Mouse (Mus musculus) neural tube, embryonic 12.5 days (tissue): ENCODE measurements around the gene Hspa1a. TPM values are rescaled to one million over a fixed set of nuclear protein-coding genes. Genes with fewer than 3 reads are reported as not detected.
"Not testable (repeated sequence)": the region's sequence is repeated elsewhere in the genome, so short reads cannot be mapped to it uniquely, and the experiment has no call there.

ENCODE experiments used
- ATAC-seq: fragments of 200-750 bp; cut with Nextera tagmentation; 2 replicates; pipeline ENCODE4 v1.8.0; 2017; ENCODE audit warnings: low read depth, mild to moderate bottlenecking, moderate TSS enrichment, moderate library complexity; ENCODE audit not compliant: low FRiP score
- H3K27ac ChIP-seq: fragments of 300-500 bp; sonication (generic); 2 replicates; pipeline ENCODE4 v1.5.1; 2016
- H3K27me3 ChIP-seq: fragments of 300-500 bp; sonication (generic); replicated peaks from 2 replicates; pipeline ENCODE4 v1.6.1; 2016; ENCODE audit warnings: mild to moderate bottlenecking
- H3K36me3 ChIP-seq: fragments of 300-500 bp; sonication (generic); 2 replicates; pipeline ENCODE4 v1.6.1; 2016; ENCODE audit warnings: mild to moderate bottlenecking
- H3K4me1 ChIP-seq: fragments of 300-500 bp; sonication (generic); 2 replicates; pipeline ENCODE4 v1.6.1; 2016
- H3K4me2 ChIP-seq: fragments of 300-500 bp; sonication (generic); replicated peaks from 2 replicates; pipeline ENCODE4 v1.6.1; 2016; ENCODE audit warnings: mild to moderate bottlenecking
- H3K4me3 ChIP-seq: fragments of 300-500 bp; sonication (generic); 2 replicates; pipeline ENCODE4 v1.5.1; 2016
- H3K9ac ChIP-seq: fragments of 300-500 bp; sonication (generic); 2 replicates; pipeline ENCODE4 v1.6.1; 2016; ENCODE audit warnings: mild to moderate bottlenecking
- H3K9me3 ChIP-seq: fragments of 300-500 bp; sonication (generic); 2 replicates; pipeline ENCODE4 v1.6.1; 2016; ENCODE audit warnings: mild to moderate bottlenecking
- WGBS: fragments of 180-500 bp; shearing (Covaris S2); methylation state at CpG from one replicate; pipeline ENCODE4 v1.1.7; 2016; 5-methylcytosine and 5-hydroxymethylcytosine counted together
- polyA plus RNA-seq: library from polyadenylated mRNA; unstranded; fragments of >200 nt; fragmentation: Nextera tagmentation; extraction: Ambion mirVana; gene quantifications from 2 replicates; pipeline ENCODE4 v1.2.1, GENCODE M21; 2016

Hspa1a gene
- 3.1 and 3.5 TPM in 2 replicates for polyA plus RNA-seq

DNA sequence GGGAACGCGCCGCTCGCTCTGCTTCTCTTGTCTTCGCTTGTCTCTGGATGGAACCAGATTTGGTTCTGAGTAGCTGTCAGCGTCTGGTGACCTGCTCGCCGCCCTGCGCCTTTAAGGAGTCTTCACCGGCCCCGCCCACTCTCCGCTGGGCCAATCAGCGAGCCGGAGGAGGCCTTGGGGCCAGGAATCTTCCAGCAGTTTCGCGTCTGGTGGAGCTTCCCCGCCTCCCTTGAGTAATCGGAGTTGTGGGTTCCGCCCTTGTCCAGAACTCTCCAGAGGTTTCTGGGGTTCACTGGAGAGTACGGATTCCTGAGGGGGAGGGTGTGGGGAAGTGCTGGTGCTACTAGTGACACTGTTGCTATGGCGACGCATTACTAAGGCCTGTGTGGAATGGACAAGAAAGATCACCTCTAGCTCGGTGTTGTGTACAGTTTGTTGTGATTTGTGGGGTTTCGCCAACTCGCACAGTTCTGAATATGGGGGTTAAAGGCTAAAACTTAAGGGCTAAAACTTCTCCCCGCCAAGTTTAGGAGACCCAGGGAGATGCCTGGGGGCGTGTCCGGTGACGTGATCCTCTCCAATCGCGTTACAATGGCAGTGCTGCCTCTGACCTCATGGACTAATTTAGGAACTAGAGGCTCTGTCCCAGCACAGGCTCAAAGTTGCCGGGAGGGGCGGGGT, at the start of gene Hspa1a, which contains the start of gene Hspa1l:
TSS of gene Hspa1a (minus strand) at position 88 of the 681 bp plus-strand sequence.
TSS of gene Hspa1l (plus strand) at position 635 of the 681 bp plus-strand sequence.
- H3K9ac ChIP-seq, H3K27ac ChIP-seq, H3K4me1 ChIP-seq, H3K36me3 ChIP-seq, H3K9me3 ChIP-seq: not testable (repeated sequence)
- Histone ChIP-seq H3K4me3 (peak within 1 kb of the TSS; percentile 36), H3K27me3 (peaks cover 26% of the 10 kb centered on the region), H3K4me2 (peak within 1 kb of the TSS; percentile 77)
- under 1% methylated on average over 30 of the region's 33 CpGs for WGBS
- peak; percentile 94 for ATAC-seq

GRCm38 (mm10) chr17:35021163-35021808, 49.3 kb upstream of the Hspa1a start:
- no peak for ATAC-seq
- WGBS, result 12% methylated on average over 17 of the region's 17 CpGs
- H3K4me1 ChIP-seq, result peaks cover 10% of the 10 kb centered on the region
- H3K27ac ChIP-seq, result no peak overlapping the region
- no peaks in the 10 kb centered on the region for H3K27me3 ChIP-seq
- H3K4me2 ChIP-seq, result peak overlapping the region; percentile 32
- peaks cover 13% of the 10 kb centered on the region for H3K36me3 ChIP-seq
- no peaks in the 10 kb centered on the region for H3K9me3 ChIP-seq
- H3K4me3 ChIP-seq, result no peak overlapping the region
- H3K9ac ChIP-seq, result 0 out of 2 replicates have a peak overlapping the region, but pooled peaks have one; percentile 8

DNA sequence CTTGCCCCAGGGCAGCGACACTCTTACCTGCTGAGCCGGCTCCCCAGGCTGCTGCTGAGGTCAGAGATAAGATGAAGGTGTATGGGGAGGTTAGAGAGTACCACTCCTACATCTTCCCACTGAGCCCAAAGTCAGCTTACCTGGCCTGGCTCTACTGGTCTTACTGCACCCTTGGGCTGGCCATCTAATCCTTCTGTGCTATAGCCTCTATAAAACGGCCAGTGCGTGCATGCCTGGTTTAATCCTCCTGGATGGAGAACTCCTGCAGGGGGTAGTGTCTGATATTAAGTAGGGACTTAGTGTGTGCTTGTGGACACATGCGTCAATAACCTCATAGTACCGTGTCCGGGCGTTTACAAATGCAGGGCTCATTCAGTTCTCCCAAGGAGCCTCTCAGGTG, 48.6 kb upstream of the Hspa1a start:
- Histone ChIP-seq H3K27me3 (no peaks in the 10 kb centered on the region), H3K4me3 (no peak overlapping the region), H3K9ac (no peak overlapping the region), H3K4me2 (no peak overlapping the region), H3K9me3 (no peaks in the 10 kb centered on the region), H3K27ac (no peak overlapping the region), H3K36me3 (peaks cover 21% of the 10 kb centered on the region), H3K4me1 (peaks cover 8% of the 10 kb centered on the region)
- ATAC-seq, result no peak
- WGBS, result 89% methylated on average over 8 of the region's 8 CpGs

DNA sequence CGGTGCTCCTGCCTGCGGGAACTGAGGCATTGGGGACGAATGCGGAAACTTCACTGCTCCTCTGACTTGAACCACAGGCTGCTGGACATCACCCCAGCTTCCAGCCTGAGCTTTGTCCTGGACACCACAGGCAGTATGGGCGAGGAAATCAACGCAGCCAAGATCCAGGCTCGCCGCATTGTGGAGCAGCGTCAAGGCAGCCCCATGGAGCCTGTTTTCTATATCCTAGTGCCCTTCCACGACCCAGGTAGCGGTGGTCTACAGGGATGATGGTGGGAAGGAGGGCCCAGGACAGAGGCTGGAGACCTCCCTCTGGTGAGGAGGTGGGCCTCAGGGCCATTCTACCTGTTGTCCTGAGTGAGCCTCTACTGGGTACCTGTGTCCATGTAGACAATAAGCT, 47.9 kb upstream of the Hspa1a start:
- 78% methylated on average over 11 of the region's 11 CpGs for WGBS
- no peak overlapping the region for H3K27ac ChIP-seq

GRCm38 (mm10) chr17:35018171-35018570, 46.2 kb upstream of the Hspa1a start:
- 84% methylated on average over 3 of the region's 3 CpGs for WGBS
- no peaks in the 10 kb centered on the region for H3K27me3 ChIP-seq
- no peak for ATAC-seq
- H3K4me3 ChIP-seq, result no peak overlapping the region
- H3K27ac ChIP-seq, result no peak overlapping the region
- no peak overlapping the region for H3K4me2 ChIP-seq
- peaks cover 8% of the 10 kb centered on the region for H3K4me1 ChIP-seq
- no peaks in the 10 kb centered on the region for H3K9me3 ChIP-seq
- H3K9ac ChIP-seq, result no peak overlapping the region
- peaks cover 45% of the 10 kb centered on the region for H3K36me3 ChIP-seq

More for the DNA sequence above, 47.9 kb upstream of the Hspa1a start:
- no peak overlapping the region for H3K9ac ChIP-seq
- H3K27me3 ChIP-seq, result no peaks in the 10 kb centered on the region
- H3K9me3 ChIP-seq, result no peaks in the 10 kb centered on the region
- H3K4me3 ChIP-seq, result no peak overlapping the region
- H3K36me3 ChIP-seq, result peaks cover 27% of the 10 kb centered on the region
- H3K4me1 ChIP-seq, result peaks cover 8% of the 10 kb centered on the region
- ATAC-seq, result no peak
- H3K4me2 ChIP-seq, result no peak overlapping the region

GRCm38 (mm10) chr17:35017706-35018030, 45.7 kb upstream of the Hspa1a start:
- Histone ChIP-seq H3K27ac (no peak overlapping the region), H3K4me1 (peaks cover 8% of the 10 kb centered on the region), H3K27me3 (no peaks in the 10 kb centered on the region), H3K9me3 (no peaks in the 10 kb centered on the region), H3K9ac (no peak overlapping the region), H3K4me3 (no peak overlapping the region), H3K36me3 (peaks cover 50% of the 10 kb centered on the region), H3K4me2 (no peak overlapping the region)
- ATAC-seq, result no peak
- WGBS, result 70% methylated on average over 14 of the region's 14 CpGs

DNA sequence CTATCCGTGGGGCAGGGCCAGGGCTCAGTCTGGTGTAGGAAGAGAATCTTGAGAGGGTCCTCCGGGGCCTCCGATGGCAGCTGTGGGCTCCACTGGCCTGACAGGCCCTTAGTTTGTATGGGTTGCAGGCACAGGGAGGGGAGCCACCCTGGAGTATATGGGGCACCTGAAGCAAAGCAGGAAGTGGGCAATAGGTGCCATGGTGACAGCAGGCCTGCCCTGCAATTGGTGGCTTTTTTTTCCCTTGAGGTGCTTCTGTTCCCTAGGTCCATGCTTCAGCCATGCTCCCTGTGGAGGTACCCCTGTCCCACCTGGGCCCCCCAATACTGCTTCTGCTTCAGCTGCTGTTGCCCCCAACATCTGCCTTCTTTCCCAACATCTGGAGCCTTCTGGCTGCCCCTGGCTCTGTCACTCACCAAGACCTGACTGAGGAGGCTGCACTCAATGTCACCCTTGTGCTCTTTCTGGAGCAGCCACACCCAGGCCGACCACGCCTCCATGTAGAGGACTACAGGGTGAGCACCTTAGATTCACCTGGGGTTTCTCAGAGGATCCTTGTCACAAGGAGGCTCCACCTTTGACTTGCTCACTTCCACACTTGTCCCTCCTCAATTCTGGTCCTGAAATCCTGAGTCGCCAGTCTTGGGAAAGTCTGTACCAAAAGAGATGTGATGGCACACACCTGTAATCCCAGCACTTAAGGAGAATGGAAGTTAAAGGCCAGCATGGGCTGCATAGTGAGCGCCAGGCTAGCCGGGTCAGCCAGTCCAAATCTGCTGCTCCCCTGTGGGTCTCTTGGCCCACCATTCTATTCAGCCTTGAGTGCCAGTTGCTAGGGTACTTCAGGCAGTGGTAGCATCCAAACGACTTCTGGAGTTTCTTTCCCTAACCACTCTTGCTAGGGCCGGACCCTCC, 45.1 kb upstream of the Hspa1a start:
- Histone ChIP-seq H3K9ac (no peak overlapping the region), H3K4me1 (peaks cover 8% of the 10 kb centered on the region), H3K4me3 (no peak overlapping the region), H3K27me3 (no peaks in the 10 kb centered on the region), H3K4me2 (no peak overlapping the region), H3K36me3 (peaks cover 56% of the 10 kb centered on the region), H3K9me3 (no peaks in the 10 kb centered on the region), H3K27ac (no peak overlapping the region)
- ATAC-seq, result no peak
- WGBS, result 84% methylated on average over 10 of the region's 10 CpGs

GRCm38 (mm10) chr17:35016376-35016775, 44.4 kb upstream of the Hspa1a start, which contains the start of gene Vwa7:
TSS of gene Vwa7 (plus strand) at chr17:35016579.
- Histone ChIP-seq H3K36me3 (peaks cover 62% of the 10 kb centered on the region), H3K4me2 (no peak within 1 kb of the TSS), H3K27me3 (no peaks in the 10 kb centered on the region), H3K27ac (no peak within 1 kb of the TSS), H3K4me1 (peaks cover 6% of the 10 kb centered on the region), H3K9ac (0 out of 2 replicates have a peak within 1 kb of the TSS, but pooled peaks have one; percentile 35), H3K4me3 (no peak within 1 kb of the TSS), H3K9me3 (no peaks in the 10 kb centered on the region)
- 75% methylated on average over 12 of the region's 12 CpGs for WGBS
- peak; percentile 62 for ATAC-seq

DNA sequence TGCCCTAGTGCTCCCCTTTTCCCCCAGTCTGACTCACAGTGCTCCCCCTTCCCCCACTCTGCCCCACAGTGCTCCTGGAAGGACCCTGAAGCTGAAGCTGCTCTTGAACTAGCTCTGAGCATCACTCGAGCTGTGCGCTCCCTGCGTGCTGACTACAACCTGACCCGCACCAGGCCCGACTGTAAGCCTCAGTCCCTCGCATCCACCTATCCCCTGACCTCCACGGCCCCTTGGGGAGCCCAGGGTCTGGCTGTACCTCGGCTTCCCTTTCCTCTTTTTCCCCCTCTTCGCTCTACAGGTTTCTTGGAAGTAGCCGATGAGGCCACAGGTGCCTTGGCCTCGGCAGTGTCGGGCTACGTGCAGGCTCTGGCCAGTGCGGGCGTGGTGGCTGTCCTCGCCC, 43.3 kb upstream of the Hspa1a start:
- H3K27ac ChIP-seq, result no peak overlapping the region

GRCm38 (mm10) chr17:35013221-35013620, 41.3 kb upstream of the Hspa1a start:
- Histone ChIP-seq H3K4me3 (no peak overlapping the region), H3K4me1 (0 out of 2 replicates have a peak, but pooled peaks cover 4% of the 10 kb centered on the region), H3K9me3 (no peaks in the 10 kb centered on the region), H3K36me3 (peaks cover 93% of the 10 kb centered on the region), H3K27me3 (no peaks in the 10 kb centered on the region), H3K9ac (no peak overlapping the region), H3K27ac (no peak overlapping the region), H3K4me2 (no peak overlapping the region)
- ATAC-seq, result no peak
- 85% methylated on average over 6 of the region's 6 CpGs for WGBS

More for the DNA sequence above, 43.3 kb upstream of the Hspa1a start:
- ATAC-seq, result no peak
- 94% methylated on average over 16 of the region's 16 CpGs for WGBS
- H3K4me3 ChIP-seq, result no peak overlapping the region
- 0 out of 2 replicates have a peak, but pooled peaks cover 4% of the 10 kb centered on the region for H3K4me1 ChIP-seq
- no peaks in the 10 kb centered on the region for H3K27me3 ChIP-seq
- H3K9me3 ChIP-seq, result no peaks in the 10 kb centered on the region
- peaks cover 73% of the 10 kb centered on the region for H3K36me3 ChIP-seq
- no peak overlapping the region for H3K4me2 ChIP-seq
- 0 out of 2 replicates have a peak overlapping the region, but pooled peaks have one; percentile 35 for H3K9ac ChIP-seq

DNA sequence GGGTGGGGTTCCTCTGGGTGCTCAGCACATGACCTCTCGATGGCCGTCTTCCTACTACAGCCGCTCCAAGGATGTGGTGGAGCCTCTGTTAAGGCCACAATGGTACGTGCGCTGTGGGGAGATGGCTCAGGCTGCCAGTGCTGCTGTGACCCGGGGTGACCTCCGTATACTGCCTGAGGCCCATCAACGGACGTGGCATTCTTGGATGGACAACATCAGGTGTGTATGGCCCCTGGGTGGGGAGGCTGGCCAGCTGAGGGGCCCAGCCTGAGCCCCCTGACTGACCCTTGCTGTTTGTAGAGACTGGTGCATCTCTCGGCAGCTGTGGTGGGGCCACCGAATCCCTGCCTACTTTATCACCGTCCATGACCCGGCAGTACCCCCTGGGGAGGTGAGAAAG, 40.5 kb upstream of the Hspa1a start:
- Histone ChIP-seq H3K4me2 (no peak overlapping the region), H3K36me3 (peaks cover 98% of the 10 kb centered on the region), H3K9me3 (no peaks in the 10 kb centered on the region), H3K4me3 (no peak overlapping the region), H3K27me3 (no peaks in the 10 kb centered on the region), H3K4me1 (0 out of 2 replicates have a peak, but pooled peaks cover 4% of the 10 kb centered on the region), H3K27ac (no peak overlapping the region), H3K9ac (no peak overlapping the region; the same call in 1 of the 2 replicates)
- 83% methylated on average over 13 of the region's 13 CpGs for WGBS
- ATAC-seq, result no peak

DNA sequence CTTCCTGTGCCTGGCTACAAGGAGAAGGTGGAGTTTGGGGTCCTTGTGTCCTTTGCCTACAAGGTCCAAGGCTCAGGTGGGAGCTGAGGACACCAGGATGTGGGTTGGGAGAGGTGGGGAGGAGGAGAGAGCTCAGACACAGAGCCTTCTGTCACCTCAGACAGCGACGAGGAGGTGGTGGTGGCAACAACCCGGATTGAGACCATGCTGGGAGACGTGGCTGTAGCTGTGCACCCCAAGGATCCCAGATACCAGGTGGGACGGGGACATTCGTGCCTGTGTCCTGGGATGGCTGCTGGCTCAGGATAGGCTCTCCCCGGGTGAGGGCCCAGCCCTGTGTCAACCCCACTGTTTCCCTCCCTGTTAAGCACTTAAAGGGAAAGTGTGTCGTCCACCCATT, 39.5 kb upstream of the Hspa1a start:
- Histone ChIP-seq H3K4me1 (0 out of 2 replicates have a peak, but pooled peaks cover 3% of the 10 kb centered on the region), H3K4me2 (no peak overlapping the region), H3K4me3 (no peak overlapping the region), H3K27me3 (no peaks in the 10 kb centered on the region), H3K36me3 (peaks cover 99% of the 10 kb centered on the region), H3K27ac (no peak overlapping the region), H3K9ac (no peak overlapping the region), H3K9me3 (no peaks in the 10 kb centered on the region)
- no peak for ATAC-seq
- 93% methylated on average over 8 of the region's 8 CpGs for WGBS
